Mouse (Mus musculus) E14TG2a.4 (cell line): Measurements from ENCODE around the gene Pawr.

ENCODE experiments used
- H3K27me3 ChIP-seq: 2 replicates; pipeline ENCODE4 v1.6.1; 2014; ENCODE audit warnings: low read length, control low read depth; ENCODE audit not compliant: insufficient read depth
- H3K36me3 ChIP-seq: 2 replicates; pipeline ENCODE4 v1.6.1; 2014; ENCODE audit warnings: low read length, control low read depth; ENCODE audit not compliant: insufficient read depth
- H3K4me1 ChIP-seq: replicated peaks from 2 replicates; pipeline ENCODE4 v1.6.1; 2014; ENCODE audit warnings: low read depth, low read length, control low read depth
- H3K4me3 ChIP-seq: replicated peaks from 2 replicates; pipeline ENCODE4 v1.5.1; 2014; ENCODE audit warnings: mild to moderate bottlenecking, low read length
- H3K9me3 ChIP-seq: 2 replicates; pipeline ENCODE4 v1.6.1; 2014; ENCODE audit warnings: low read length, control low read depth
- CTCF ChIP-seq: conservative IDR thresholded peaks from 2 replicates; pipeline ENCODE4 v1.5.1; 2014; ENCODE audit warnings: low read length
- NANOG ChIP-seq: IDR thresholded peaks from 2 replicates; pipeline ENCODE4 v1.6.1; 2014; ENCODE audit warnings: borderline replicate concordance, low read length, mixed read lengths
- POU5F1 ChIP-seq: IDR thresholded peaks from 2 replicates; pipeline ENCODE4 v1.6.1; 2014; ENCODE audit warnings: low read length, borderline replicate concordance

The Pawr gene

GRCm38 (mm10) chr10:108299828-108300227, 32.1 kb upstream of the Pawr start:
- no peak for TF ChIP-seq NANOG
- no peak for TF ChIP-seq POU5F1
- TF ChIP-seq CTCF: no peak
- H3K36me3 ChIP-seq: no peaks in the 10 kb centered on the region
- H3K27me3 ChIP-seq: no peaks in the 10 kb centered on the region
- no peaks in the 10 kb centered on the region for H3K9me3 ChIP-seq
- H3K4me1 ChIP-seq: peaks cover 58% of the 10 kb centered on the region
- H3K4me3 ChIP-seq: peak overlapping the region; percentile 20

DNA sequence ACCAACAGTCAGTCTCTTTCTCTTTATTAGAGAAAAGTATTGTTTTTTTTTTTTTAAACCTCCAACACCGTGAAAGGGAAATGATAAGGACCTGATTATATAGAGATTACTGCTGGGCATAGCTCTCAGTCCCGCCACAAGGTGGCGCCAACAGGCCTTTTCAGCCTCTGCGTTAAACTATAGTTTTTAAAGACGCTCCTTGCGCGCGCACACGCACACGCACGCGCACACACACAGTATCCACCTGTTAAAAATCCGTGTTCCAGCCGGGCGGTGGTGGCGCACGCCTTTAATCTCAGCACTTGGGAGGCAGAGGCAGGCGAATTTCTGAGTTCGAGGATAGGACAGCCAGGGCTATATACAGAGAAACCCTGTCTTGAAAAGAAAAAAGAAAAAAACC, 31.1 kb upstream of the Pawr start:
- no peaks in the 10 kb centered on the region for H3K9me3 ChIP-seq
- peaks cover 48% of the 10 kb centered on the region for H3K4me1 ChIP-seq
- H3K4me3 ChIP-seq: peak overlapping the region; percentile 39; the same call in 1 of the 2 replicates
- TF ChIP-seq POU5F1 (no peak), NANOG (no peak), CTCF (peak; percentile 79)
- H3K27me3 ChIP-seq: no peaks in the 10 kb centered on the region
- H3K36me3 ChIP-seq: no peaks in the 10 kb centered on the region

DNA sequence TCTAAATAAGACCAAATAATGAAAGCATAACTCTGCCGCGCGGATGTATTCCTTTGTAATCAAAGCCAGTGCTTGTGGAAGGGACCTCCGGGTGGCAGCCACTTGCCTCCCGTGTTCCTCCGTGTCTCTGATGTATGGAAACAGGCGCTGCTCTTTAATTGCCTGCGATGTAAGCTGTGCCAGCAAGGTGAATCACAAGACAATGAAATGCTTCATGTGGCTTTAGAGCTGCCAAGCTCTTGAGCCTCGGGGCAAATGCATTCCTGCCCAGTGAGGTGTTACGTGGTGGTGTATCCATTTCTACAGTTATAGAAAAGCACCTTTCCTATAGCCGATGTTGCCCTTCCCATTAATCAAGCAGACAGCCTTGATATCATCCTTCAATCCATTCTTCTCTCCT, 24.1 kb upstream of the Pawr start:
- Histone ChIP-seq H3K9me3 (no peaks in the 10 kb centered on the region), H3K4me1 (peaks cover 6% of the 10 kb centered on the region; the same call in 1 of the 2 replicates), H3K36me3 (no peaks in the 10 kb centered on the region), H3K4me3 (no peak overlapping the region), H3K27me3 (no peaks in the 10 kb centered on the region)
- TF ChIP-seq NANOG (no peak), CTCF (no peak), POU5F1 (no peak)

DNA sequence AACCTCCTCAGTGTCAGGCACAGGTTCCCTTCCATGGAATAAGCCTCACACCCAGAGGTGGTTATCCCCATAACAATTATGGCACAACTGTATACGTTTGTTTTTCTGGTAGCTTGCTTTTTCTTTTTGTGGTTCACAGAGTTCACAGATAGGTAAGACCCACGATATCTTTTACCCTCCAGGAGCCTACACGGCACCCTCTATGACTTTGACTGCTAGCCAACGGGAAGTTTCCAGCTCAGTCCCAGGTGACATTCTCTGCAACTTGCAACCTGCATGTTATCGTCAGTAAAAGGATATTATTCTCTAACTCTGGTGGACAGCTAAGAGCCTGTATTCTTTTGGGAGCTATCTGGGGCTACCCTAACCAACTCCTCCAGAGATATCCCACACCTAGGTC, 21.7 kb upstream of the Pawr start:
- H3K9me3 ChIP-seq: no peaks in the 10 kb centered on the region
- TF ChIP-seq POU5F1: no peak
- H3K36me3 ChIP-seq: no peaks in the 10 kb centered on the region
- H3K27me3 ChIP-seq: no peaks in the 10 kb centered on the region
- H3K4me1 ChIP-seq: no peaks in the 10 kb centered on the region
- H3K4me3 ChIP-seq: no peak overlapping the region

DNA sequence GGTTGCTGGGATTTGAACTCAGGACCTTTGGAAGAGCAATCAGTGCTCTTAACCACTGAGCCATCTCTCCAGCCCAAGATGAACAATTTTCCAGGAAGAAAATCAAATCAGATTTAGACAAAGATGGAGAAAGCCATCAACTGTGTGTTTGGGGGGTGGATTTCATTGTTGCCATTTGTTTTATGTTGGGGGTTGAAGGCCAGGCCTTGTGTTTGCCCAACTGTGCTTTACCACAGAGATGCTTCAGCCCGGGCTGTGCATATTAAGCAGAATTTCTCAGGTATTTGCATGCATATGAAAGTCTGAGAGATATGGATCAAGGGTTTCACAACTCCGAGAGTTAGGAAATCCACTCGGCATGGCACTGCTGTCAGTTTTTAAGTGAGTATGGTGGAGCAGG, 20.5 kb upstream of the Pawr start:
- Histone ChIP-seq H3K27me3 (no peaks in the 10 kb centered on the region), H3K36me3 (no peaks in the 10 kb centered on the region), H3K4me1 (no peaks in the 10 kb centered on the region), H3K4me3 (no peak overlapping the region), H3K9me3 (no peaks in the 10 kb centered on the region)
- TF ChIP-seq POU5F1 (no peak), NANOG (no peak), CTCF (no peak)

- TF ChIP-seq CTCF (no peak), POU5F1 (no peak), NANOG (no peak)
- no peaks in the 10 kb centered on the region for H3K27me3 ChIP-seq
- H3K4me3 ChIP-seq: no peak overlapping the region
- no peaks in the 10 kb centered on the region for H3K36me3 ChIP-seq
- H3K9me3 ChIP-seq: no peaks in the 10 kb centered on the region
- peaks cover 4% of the 10 kb centered on the region; the same call in 1 of the 2 replicates for H3K4me1 ChIP-seq
These were observed 18.1 kb upstream of the Pawr start for GRCm38 (mm10) chr10:108313845-108314244.

- Histone ChIP-seq H3K4me3 (no peak overlapping the region), H3K9me3 (no peaks in the 10 kb centered on the region), H3K27me3 (no peaks in the 10 kb centered on the region), H3K4me1 (peaks cover 4% of the 10 kb centered on the region; the same call in 1 of the 2 replicates), H3K36me3 (no peaks in the 10 kb centered on the region)
- TF ChIP-seq CTCF (no peak), NANOG (no peak), POU5F1 (no peak)
These were observed 17.5 kb upstream of the Pawr start for GRCm38 (mm10) chr10:108314396-108314795.

DNA sequence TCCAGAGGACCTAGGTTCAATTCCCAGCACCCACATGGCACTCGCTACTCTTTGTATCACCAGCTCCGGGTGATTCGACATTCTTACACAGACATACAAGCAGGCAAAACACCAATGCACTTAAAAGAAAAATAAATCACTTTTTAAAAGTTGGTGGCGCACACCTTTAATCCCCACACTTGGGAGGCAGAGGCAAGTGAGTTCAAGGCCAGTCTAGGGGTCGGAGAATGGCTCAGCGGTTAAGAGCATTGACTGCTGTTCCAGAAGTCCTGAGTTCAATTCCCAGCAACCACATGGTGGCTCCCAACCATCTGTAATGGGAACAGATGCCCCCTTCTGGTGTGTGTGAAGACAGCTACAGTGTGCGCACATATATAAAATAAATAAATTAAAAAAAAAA, 16.7 kb upstream of the Pawr start:
- Histone ChIP-seq H3K4me3 (no peak overlapping the region), H3K9me3 (no peaks in the 10 kb centered on the region), H3K27me3 (no peaks in the 10 kb centered on the region), H3K36me3 (no peaks in the 10 kb centered on the region), H3K4me1 (peaks cover 4% of the 10 kb centered on the region; the same call in 1 of the 2 replicates)
- TF ChIP-seq POU5F1: no peak
- no peak for TF ChIP-seq NANOG
- TF ChIP-seq CTCF: no peak

GRCm38 (mm10) chr10:108328356-108328755, 3.6 kb upstream of the Pawr start:
- TF ChIP-seq CTCF (no peak), NANOG (no peak), POU5F1 (no peak)
- Histone ChIP-seq H3K4me3 (no peak overlapping the region), H3K4me1 (peaks cover 30% of the 10 kb centered on the region), H3K9me3 (no peaks in the 10 kb centered on the region), H3K36me3 (no peaks in the 10 kb centered on the region), H3K27me3 (peaks cover 8% of the 10 kb centered on the region)
